ENCODE assay signal across 7 mouse cellular contexts in genomic region chr15:95932358-95932757, GRCm38 (mm10).
DNase-seq lines count a peak whose midpoint lies in the region; ATAC-seq and TF ChIP-seq lines count a peak whose summit lies in the region.

No protein-coding gene starts in this region.

- WGBS in midbrain, embryonic 13.5 days: 94% methylated on average over 5 of the region's 5 CpGs
- 92% methylated on average over 5 of the region's 5 CpGs for WGBS in midbrain, embryonic 11.5 days
- 66% methylated on average over 5 of the region's 5 CpGs for WGBS in lung, postnatal 0 days

- H3K4me1 ChIP-seq in midbrain, embryonic 13.5 days (replicated peaks): 0 out of 2 replicates have a peak, but pooled peaks cover 2% of the 10 kb centered on the region
- H3K4me1 ChIP-seq in midbrain, embryonic 11.5 days (ENCODE audit: control insufficient read depth, insufficient read depth, low read length): no peaks in the 10 kb centered on the region
- H3K4me1 ChIP-seq in lung, postnatal 0 days (ENCODE audit: insufficient read depth, low read depth, low read length): no peaks in the 10 kb centered on the region

- TF ChIP-seq CTCF in lung, postnatal 0 days (IDR thresholded peaks at IDR 0.05): no peak

- no peaks in the 10 kb centered on the region for H3K27me3 ChIP-seq in midbrain, embryonic 13.5 days
- H3K27me3 ChIP-seq in midbrain, embryonic 11.5 days (ENCODE audit: control insufficient read depth, insufficient read depth, low read length): no peaks in the 10 kb centered on the region
- no peaks in the 10 kb centered on the region for H3K27me3 ChIP-seq in lung, postnatal 0 days (replicated peaks; ENCODE audit: insufficient read depth, low read length)

- H3K9me3 ChIP-seq in midbrain, embryonic 13.5 days: 0 out of 2 replicates have a peak, but pooled peaks cover 4% of the 10 kb centered on the region
- H3K9me3 ChIP-seq in midbrain, embryonic 11.5 days (ENCODE audit: control insufficient read depth, low read length): no peaks in the 10 kb centered on the region
- no peaks in the 10 kb centered on the region for H3K9me3 ChIP-seq in lung, postnatal 0 days (ENCODE audit: low read length)

- H3K4me3 ChIP-seq in midbrain, embryonic 13.5 days (replicated peaks): no peak overlapping the region
- no peak overlapping the region for H3K4me3 ChIP-seq in midbrain, embryonic 11.5 days (ENCODE audit: low read depth, low read length)
- no peak overlapping the region for H3K4me3 ChIP-seq in lung, postnatal 0 days (ENCODE audit: low read depth, low read length)

- H3K9ac ChIP-seq in midbrain, embryonic 13.5 days (replicated peaks): no peak overlapping the region
- no peak overlapping the region for H3K9ac ChIP-seq in midbrain, embryonic 11.5 days (ENCODE audit: low read length)
- no peak overlapping the region for H3K9ac ChIP-seq in lung, postnatal 0 days (replicated peaks; ENCODE audit: low read depth)

- no peak overlapping the region for H3K4me2 ChIP-seq in midbrain, embryonic 13.5 days (replicated peaks)
- H3K4me2 ChIP-seq in midbrain, embryonic 11.5 days: no peak overlapping the region
- no peak overlapping the region for H3K4me2 ChIP-seq in lung, postnatal 0 days (replicated peaks; ENCODE audit: low read depth, low read length)

- DNase-seq in midbrain, embryonic 11.5 days (ENCODE audit: low spot score, missing footprints): no peak
- DNase-seq in frontal cortex, adult 2 months (ENCODE audit: extremely low spot score in 1 of 2, low spot score in 1 of 2): peak; percentile 69 to 77
- peak; percentile 71 for DNase-seq in heart, postnatal 4 days
- peak; percentile 38 for DNase-seq in lung, postnatal 0 days (ENCODE audit: low spot score)
- DNase-seq in urinary bladder, postnatal 14 days (ENCODE audit: low spot score): peak; percentile 75

- TF ChIP-seq EP300 in lung, postnatal 0 days (IDR thresholded peaks at IDR 0.05): no peak

- H3K27ac ChIP-seq in midbrain, embryonic 13.5 days: no peak overlapping the region
- no peak overlapping the region for H3K27ac ChIP-seq in midbrain, embryonic 11.5 days (ENCODE audit: low read depth, low read length)
- no peak overlapping the region for H3K27ac ChIP-seq in lung, postnatal 0 days (ENCODE audit: low read length)

- H3K36me3 ChIP-seq in midbrain, embryonic 13.5 days: peaks cover 23% of the 10 kb centered on the region
- H3K36me3 ChIP-seq in midbrain, embryonic 11.5 days (ENCODE audit: control insufficient read depth, insufficient read depth, low read length): 0 out of 2 replicates have a peak, but pooled peaks cover 3% of the 10 kb centered on the region
- peaks cover 18% of the 10 kb centered on the region; the same call in 1 of the 2 replicates for H3K36me3 ChIP-seq in lung, postnatal 0 days (ENCODE audit: insufficient read depth, low read length)

- ATAC-seq in midbrain, embryonic 13.5 days: 0 out of 2 replicates have a peak, but pooled peaks have one; percentile 37
- ATAC-seq in midbrain, embryonic 11.5 days (ENCODE audit: low FRiP score): no peak
- peak; percentile 56 for ATAC-seq in lung, postnatal 0 days
- ATAC-seq in activated CD4-positive, CD25-positive, alpha-beta regulatory T cell, adult 4 months: no peak

Comparison
In these comparisons a context has a peak if more than half of its experiments do, and no peak if none do; other contexts are left out.
1. ATAC-seq: peak in midbrain, embryonic 13.5 days (single experiment) and lung, postnatal 0 days (single experiment); none in midbrain, embryonic 11.5 days (single experiment) and activated CD4-positive, CD25-positive, alpha-beta regulatory T cell, adult 4 months (single experiment).